Mouse (Mus musculus) cerebellum, adult (tissue): ENCODE results near the gene Dab1.
A peak's percentile ranks its signal among the peaks of the same experiment; 100 is the strongest.

Experiments
- ATAC-seq: cut with Nextera tagmentation; 2 replicates; pipeline ENCODE4 v1.9.2; 2017; ENCODE audit warnings: mild to moderate bottlenecking, moderate library complexity, mixed read lengths; ENCODE audit not compliant: insufficient number of reproducible peaks, low FRiP score, low TSS enrichment

Dab1 gene

GRCm38 (mm10) chr4:103953652-103954220, 334.6 kb downstream of the Dab1 start:
- no peak for ATAC-seq

- ATAC-seq = 0 out of 2 replicates have a peak, but pooled peaks have one; percentile 26
Observed at GRCm38 (mm10) chr4:103961134-103962049, 342.2 kb downstream of the Dab1 start.

- no peak; the same call in 1 of the 2 replicates for ATAC-seq
Observed at GRCm38 (mm10) chr4:103969906-103970305, 350.7 kb downstream of the Dab1 start.

- ATAC-seq = no peak
Observed at GRCm38 (mm10) chr4:103974536-103974935, 355.4 kb downstream of the Dab1 start.

GRCm38 (mm10) chr4:103974946-103975345, 355.8 kb downstream of the Dab1 start:
- ATAC-seq = no peak

- no peak for ATAC-seq
Observed at GRCm38 (mm10) chr4:103993884-103994283, 374.7 kb downstream of the Dab1 start.

GRCm38 (mm10) chr4:103994406-103994805, 375.2 kb downstream of the Dab1 start:
- ATAC-seq = no peak

GRCm38 (mm10) chr4:104008406-104008805, 389.2 kb downstream of the Dab1 start:
- no peak; the same call in 1 of the 2 replicates for ATAC-seq

GRCm38 (mm10) chr4:104011683-104012082, 392.5 kb downstream of the Dab1 start:
- no peak for ATAC-seq

- ATAC-seq = no peak
Observed at GRCm38 (mm10) chr4:104012150-104012549, 393.0 kb downstream of the Dab1 start.

- no peak for ATAC-seq
Observed at GRCm38 (mm10) chr4:104025117-104025694, 406.0 kb downstream of the Dab1 start.

- ATAC-seq = no peak
Observed at GRCm38 (mm10) chr4:104026834-104027233, 407.7 kb downstream of the Dab1 start.

- no peak for ATAC-seq
Observed at GRCm38 (mm10) chr4:104027239-104027638, 408.1 kb downstream of the Dab1 start.

- no peak for ATAC-seq
Observed at GRCm38 (mm10) chr4:104036091-104036490, 416.9 kb downstream of the Dab1 start.

GRCm38 (mm10) chr4:104039588-104039987, 420.4 kb downstream of the Dab1 start:
- ATAC-seq = no peak

GRCm38 (mm10) chr4:104043441-104043840, 424.3 kb downstream of the Dab1 start:
- no peak for ATAC-seq

- ATAC-seq = no peak
Observed at GRCm38 (mm10) chr4:104044634-104045033, 425.5 kb downstream of the Dab1 start.

- ATAC-seq = no peak
Observed at GRCm38 (mm10) chr4:104047966-104048804, 429.0 kb downstream of the Dab1 start.

GRCm38 (mm10) chr4:104057116-104057515, 438.0 kb downstream of the Dab1 start:
- ATAC-seq = no peak

GRCm38 (mm10) chr4:104059569-104059968, 440.4 kb downstream of the Dab1 start:
- ATAC-seq = no peak
